Mouse (Mus musculus) testis, adult 2 months (tissue): ENCODE measurements around the gene Card9.

Experiments
- CTCF ChIP-seq: fragments of 200-500 bp; IDR thresholded peaks from 2 replicates; pipeline ENCODE4 v1.5.1; 2012; ENCODE audit warnings: low read depth, mild to moderate bottlenecking, inconsistent platforms, low read length, moderate library complexity; ENCODE audit not compliant: control insufficient read depth, insufficient read depth, insufficient replicate concordance
- POLR2A ChIP-seq: fragments of 200-500 bp; IDR thresholded peaks from 2 replicates; pipeline ENCODE4 v1.6.1; 2012; ENCODE audit warnings: low read depth, mild to moderate bottlenecking, inconsistent platforms, low read length, moderate library complexity; ENCODE audit not compliant: control insufficient read depth

DNA sequence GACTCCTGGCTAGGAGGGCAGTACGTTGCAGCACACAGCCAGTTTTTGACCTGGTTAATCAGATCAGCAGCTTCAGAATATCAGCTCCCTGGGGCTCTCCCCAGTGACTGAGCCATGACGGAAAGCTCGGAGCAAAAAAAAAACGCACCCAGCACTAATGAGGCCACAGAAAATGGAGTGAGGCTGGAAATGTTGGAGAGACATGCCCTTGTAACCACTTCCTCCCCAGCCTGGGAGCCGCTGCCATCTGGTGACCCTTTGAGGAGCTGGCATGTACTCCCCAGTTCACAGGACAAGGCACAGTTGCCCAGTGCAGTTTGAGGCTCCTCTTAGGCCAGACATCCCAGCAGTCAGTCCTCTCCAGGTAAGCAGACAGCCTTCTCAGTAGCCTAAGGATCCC, 49.4 kb upstream of the Card9 start:
- no peak for TF ChIP-seq CTCF
- no peak for TF ChIP-seq POLR2A
